Mouse (Mus musculus) CH12.LX (cell line): ENCODE measurements around the gene Ccnd1.

ENCODE experiments used
- GABPA ChIP-seq: IDR thresholded peaks from 2 replicates; pipeline ENCODE4 v1.6.1; 2012; ENCODE audit warnings: low read depth, low read length, improper control_type of control experiment, inconsistent platforms; ENCODE audit not compliant: insufficient replicate concordance
- NELFE ChIP-seq: IDR thresholded peaks from 2 replicates; pipeline ENCODE4 v1.6.1; 2011; ENCODE audit warnings: low read depth, low read length, improper control_type of control experiment
- NRF1 ChIP-seq: IDR thresholded peaks from 2 replicates; pipeline ENCODE4 v1.6.1; 2014; ENCODE audit warnings: low read depth, mild to moderate bottlenecking, inconsistent platforms, low read length, improper control_type of control experiment, moderate library complexity
- POLR2A ChIP-seq: IDR thresholded peaks from 2 replicates; pipeline ENCODE4 v1.6.1; 2011; ENCODE audit warnings: low read depth, mild to moderate bottlenecking, improper control_type of control experiment, low read length

DNA sequence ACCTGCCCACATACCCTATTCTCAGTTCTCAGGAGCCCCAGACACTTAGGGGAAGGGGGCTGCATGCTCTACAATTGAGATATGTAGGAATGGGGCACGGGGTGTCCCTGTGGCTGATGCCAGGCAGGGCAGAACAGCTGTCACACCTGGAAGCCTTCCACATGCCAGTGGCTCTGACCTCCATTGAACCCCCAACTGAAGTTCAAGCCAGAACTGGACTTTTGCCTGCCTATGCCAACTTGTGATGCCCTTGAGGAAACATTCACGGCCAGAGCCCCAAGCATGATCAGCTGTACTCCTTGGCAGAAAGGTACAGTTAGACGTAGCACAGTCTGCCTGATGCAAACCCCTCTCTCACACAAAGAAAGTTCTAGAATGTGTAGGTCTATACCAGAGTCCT, 6.4 kb downstream of the Ccnd1 start:
- TF ChIP-seq GABPA (no peak), NELFE (no peak), POLR2A (no peak), NRF1 (no peak)
